Comparison of ENCODE assay signal across 10 mouse cellular contexts in genomic region chr10:42940193-42941050, GRCm38 (mm10).
DNase-seq lines count a peak whose midpoint lies in the region; ATAC-seq lines count a peak whose summit lies in the region.
"Had no signal": no experiment of that assay in that cellular context is flagged by ENCODE, and none has a peak within 500 bp of the region (broad histone marks: within the 10 kb centered on the region; RNA-seq: fewer than 3 reads in every experiment).

No protein-coding gene starts in this region.

- H3K4me3 ChIP-seq in heart, embryonic 10.5 days = no peak overlapping the region
- no peak overlapping the region for H3K4me3 ChIP-seq in heart, embryonic 12.5 days
- H3K4me3 ChIP-seq in midbrain, embryonic 10.5 days = no peak overlapping the region
- H3K4me3 ChIP-seq in midbrain, embryonic 15.5 days = no peak overlapping the region
- H3K4me3 ChIP-seq in embryonic facial prominence, embryonic 15.5 days (replicated peaks) = no peak overlapping the region
- no peak overlapping the region for H3K4me3 ChIP-seq in stomach, embryonic 14.5 days (ENCODE audit: low read depth, low read length)

- peak; percentile 70 for DNase-seq in heart, embryonic 10.5 days (ENCODE audit: low spot score)
- DNase-seq in midbrain, embryonic 10.5 days (ENCODE audit: low spot score) = no peak
- no peak for DNase-seq in gastrocnemius, adult 18-20 months (ENCODE audit: low spot score)
- no peak for DNase-seq in frontal cortex, adult 2 months (ENCODE audit: extremely low spot score in 1 of 2, low spot score in 1 of 2)
- DNase-seq: lung, adult 18-20 months; thymus, postnatal 4 days had no signal

- no peak overlapping the region for H3K9ac ChIP-seq in heart, embryonic 12.5 days
- H3K9ac ChIP-seq in midbrain, embryonic 15.5 days = no peak overlapping the region
- H3K9ac ChIP-seq in embryonic facial prominence, embryonic 15.5 days = no peak overlapping the region
- H3K9ac ChIP-seq in stomach, embryonic 14.5 days (replicated peaks; ENCODE audit: low read depth, low read length) = no peak overlapping the region

- H3K36me3 ChIP-seq in heart, embryonic 10.5 days = no peaks in the 10 kb centered on the region
- H3K36me3 ChIP-seq in heart, embryonic 12.5 days = no peaks in the 10 kb centered on the region
- no peaks in the 10 kb centered on the region for H3K36me3 ChIP-seq in midbrain, embryonic 10.5 days
- H3K36me3 ChIP-seq in midbrain, embryonic 15.5 days (replicated peaks) = no peaks in the 10 kb centered on the region
- no peaks in the 10 kb centered on the region for H3K36me3 ChIP-seq in embryonic facial prominence, embryonic 15.5 days
- no peaks in the 10 kb centered on the region for H3K36me3 ChIP-seq in stomach, embryonic 14.5 days (ENCODE audit: control insufficient read depth, insufficient read depth, low read length)

- no peaks in the 10 kb centered on the region for H3K27me3 ChIP-seq in heart, embryonic 10.5 days (ENCODE audit: insufficient read depth, poor library complexity, severe bottlenecking)
- no peaks in the 10 kb centered on the region for H3K27me3 ChIP-seq in heart, embryonic 12.5 days (replicated peaks)
- peaks cover 7% of the 10 kb centered on the region; the same call in 1 of the 2 replicates for H3K27me3 ChIP-seq in midbrain, embryonic 10.5 days (ENCODE audit: low read depth, poor library complexity, severe bottlenecking)
- no peaks in the 10 kb centered on the region for H3K27me3 ChIP-seq in midbrain, embryonic 15.5 days (replicated peaks)
- H3K27me3 ChIP-seq in embryonic facial prominence, embryonic 15.5 days = peaks cover 3% of the 10 kb centered on the region; the same call in 1 of the 2 replicates
- H3K27me3 ChIP-seq in stomach, embryonic 14.5 days (ENCODE audit: control insufficient read depth, insufficient read depth, low read length) = no peaks in the 10 kb centered on the region

- no peak overlapping the region for H3K4me2 ChIP-seq in heart, embryonic 12.5 days
- no peak overlapping the region for H3K4me2 ChIP-seq in midbrain, embryonic 15.5 days
- no peak overlapping the region for H3K4me2 ChIP-seq in embryonic facial prominence, embryonic 15.5 days (replicated peaks)
- H3K4me2 ChIP-seq in stomach, embryonic 14.5 days (replicated peaks; ENCODE audit: low read depth, low read length) = peak overlapping the region; percentile 12; the same call in 1 of the 2 replicates

- H3K9me3 ChIP-seq in heart, embryonic 10.5 days = no peaks in the 10 kb centered on the region
- H3K9me3 ChIP-seq in heart, embryonic 12.5 days (replicated peaks) = no peaks in the 10 kb centered on the region
- H3K9me3 ChIP-seq in midbrain, embryonic 10.5 days (replicated peaks) = no peaks in the 10 kb centered on the region
- no peaks in the 10 kb centered on the region for H3K9me3 ChIP-seq in midbrain, embryonic 15.5 days
- H3K9me3 ChIP-seq in embryonic facial prominence, embryonic 15.5 days (replicated peaks) = no peaks in the 10 kb centered on the region
- no peaks in the 10 kb centered on the region for H3K9me3 ChIP-seq in stomach, embryonic 14.5 days (ENCODE audit: control insufficient read depth, low read depth, low read length)

- 58% methylated on average over 21 of the region's 21 CpGs for WGBS in heart, embryonic 10.5 days
- WGBS in heart, embryonic 12.5 days = 58% methylated on average over 21 of the region's 21 CpGs
- 76% methylated on average over 21 of the region's 21 CpGs for WGBS in midbrain, embryonic 10.5 days
- 79% methylated on average over 21 of the region's 21 CpGs for WGBS in midbrain, embryonic 15.5 days
- WGBS in embryonic facial prominence, embryonic 15.5 days = 63% methylated on average over 21 of the region's 21 CpGs
- 69% methylated on average over 21 of the region's 21 CpGs for WGBS in stomach, embryonic 14.5 days

- H3K27ac ChIP-seq in heart, embryonic 10.5 days = peak overlapping the region; percentile 30; the same call in 1 of the 2 replicates
- H3K27ac ChIP-seq in heart, embryonic 12.5 days (ENCODE audit: poor library complexity, severe bottlenecking) = no peak overlapping the region
- peak overlapping the region; percentile 79; the same call in 1 of the 2 replicates for H3K27ac ChIP-seq in midbrain, embryonic 10.5 days (replicated peaks)
- H3K27ac ChIP-seq in midbrain, embryonic 15.5 days = no peak overlapping the region
- H3K27ac ChIP-seq in embryonic facial prominence, embryonic 15.5 days (replicated peaks) = peak overlapping the region; percentile 48
- no peak overlapping the region for H3K27ac ChIP-seq in stomach, embryonic 14.5 days (ENCODE audit: low read length)

- peaks cover 22% of the 10 kb centered on the region for H3K4me1 ChIP-seq in heart, embryonic 10.5 days
- H3K4me1 ChIP-seq in heart, embryonic 12.5 days (replicated peaks) = peaks cover 25% of the 10 kb centered on the region
- H3K4me1 ChIP-seq in midbrain, embryonic 10.5 days = peaks cover 11% of the 10 kb centered on the region
- H3K4me1 ChIP-seq in midbrain, embryonic 15.5 days = peaks cover 9% of the 10 kb centered on the region
- peaks cover 9% of the 10 kb centered on the region for H3K4me1 ChIP-seq in embryonic facial prominence, embryonic 15.5 days
- H3K4me1 ChIP-seq in stomach, embryonic 14.5 days (ENCODE audit: control insufficient read depth, insufficient read depth, low read length) = peaks cover 14% of the 10 kb centered on the region; the same call in 1 of the 2 replicates

- no peak for ATAC-seq in heart, embryonic 12.5 days (ENCODE audit: insufficient number of reproducible peaks, low FRiP score)
- no peak for ATAC-seq in midbrain, embryonic 15.5 days (replicated peaks)
- ATAC-seq in embryonic facial prominence, embryonic 15.5 days (ENCODE audit: insufficient number of reproducible peaks, low FRiP score, low TSS enrichment, low read depth) = no peak
- ATAC-seq in stomach, embryonic 14.5 days (ENCODE audit: insufficient number of reproducible peaks, insufficient read depth, low FRiP score, low read depth) = no peak

Comparison
In these comparisons a context has a peak if more than half of its experiments do, and no peak if none do; other contexts are left out.
1. H3K27ac ChIP-seq: peak in heart, embryonic 10.5 days (single experiment), midbrain, embryonic 10.5 days (single experiment) and embryonic facial prominence, embryonic 15.5 days (single experiment); none in heart, embryonic 12.5 days (single experiment), midbrain, embryonic 15.5 days (single experiment) and stomach, embryonic 14.5 days (single experiment).